Mouse (Mus musculus) ES-Bruce4 (cell line): ENCODE results near the gene Cxcr1. TPM values are rescaled to one million over a fixed set of nuclear protein-coding genes. Genes with fewer than 3 reads are reported as not detected.
A peak's percentile ranks its signal among the peaks of the same experiment; 100 is the strongest.

Source experiments
- H3K27ac ChIP-seq: 2 replicates; pipeline ENCODE4 v1.5.1; 2012; ENCODE audit warnings: low read length, inconsistent platforms; ENCODE audit not compliant: insufficient read depth
- H3K27me3 ChIP-seq: 2 replicates; pipeline ENCODE4 v1.6.1; 2012; ENCODE audit warnings: mild to moderate bottlenecking, low read length, inconsistent platforms; ENCODE audit not compliant: control insufficient read depth, poor library complexity, insufficient read depth, severe bottlenecking
- H3K36me3 ChIP-seq: 2 replicates; pipeline ENCODE4 v1.6.1; 2012; ENCODE audit warnings: inconsistent platforms, mild to moderate bottlenecking, low read length, moderate library complexity; ENCODE audit not compliant: control insufficient read depth, poor library complexity, insufficient read depth, severe bottlenecking
- H3K4me1 ChIP-seq: one replicate; pipeline ENCODE4 v1.8.1; 2011; ENCODE audit warnings: low read length; ENCODE audit not compliant: control insufficient read depth, insufficient read depth
- H3K4me3 ChIP-seq: 2 replicates; pipeline ENCODE4 v1.5.1; 2011; ENCODE audit warnings: low read depth, mild to moderate bottlenecking, low read length
- H3K9ac ChIP-seq: 2 replicates; pipeline ENCODE4 v1.6.1; 2012; ENCODE audit warnings: low read depth, mild to moderate bottlenecking, inconsistent platforms; ENCODE audit not compliant: poor library complexity, severe bottlenecking
- H3K9me3 ChIP-seq: replicated peaks from 2 replicates; pipeline ENCODE4 v1.6.1; 2012; ENCODE audit warnings: mild to moderate bottlenecking, low read length, inconsistent platforms; ENCODE audit not compliant: control insufficient read depth, poor library complexity, insufficient read depth, severe bottlenecking
- CTCF ChIP-seq: IDR thresholded peaks from one replicate; pipeline ENCODE4 v1.8.1; 2011; ENCODE audit warnings: low read depth, low read length
- EP300 ChIP-seq: IDR thresholded peaks from 2 replicates; pipeline ENCODE4 v1.6.1; 2011; ENCODE audit warnings: low read depth, low read length; ENCODE audit not compliant: insufficient read depth
- POLR2A ChIP-seq: IDR thresholded peaks from one replicate; pipeline ENCODE4 v1.8.1; 2011; ENCODE audit warnings: low read length; ENCODE audit not compliant: insufficient read depth
- polyA plus RNA-seq: library from polyadenylated mRNA; stranded (reverse); fragments of >200 nt; gene quantifications from 2 replicates; pipeline ENCODE4 v1.2.4, GENCODE M21; 2011; ENCODE audit warnings: low read depth; ENCODE audit not compliant: missing spikeins, insufficient read depth, insufficient read length

Cxcr1 gene
- polyA plus RNA-seq, 1 experiment: not detected

- H3K9me3 ChIP-seq: no peaks in the 10 kb centered on the region
- H3K4me1 ChIP-seq: peaks cover 3% of the 10 kb centered on the region
- TF ChIP-seq EP300 (no peak), CTCF (no peak), POLR2A (no peak)
- no peak overlapping the region for H3K27ac ChIP-seq
- H3K4me3 ChIP-seq: no peak overlapping the region
- H3K9ac ChIP-seq: peak overlapping the region; percentile 91
- no peaks in the 10 kb centered on the region for H3K36me3 ChIP-seq
- no peaks in the 10 kb centered on the region for H3K27me3 ChIP-seq
These were observed 43.2 kb upstream of the Cxcr1 start for GRCm38 (mm10) chr1:74237671-74238070.

GRCm38 (mm10) chr1:74236590-74237317, 42.3 kb upstream of the Cxcr1 start:
- Histone ChIP-seq H3K27ac (peak overlapping the region; percentile 6; the same call in 1 of the 2 replicates), H3K4me1 (peaks cover 3% of the 10 kb centered on the region), H3K9me3 (no peaks in the 10 kb centered on the region), H3K9ac (peak overlapping the region; percentile 91), H3K36me3 (no peaks in the 10 kb centered on the region), H3K4me3 (peak overlapping the region; percentile 83), H3K27me3 (no peaks in the 10 kb centered on the region)
- TF ChIP-seq CTCF (no peak), POLR2A (no peak), EP300 (no peak)

- TF ChIP-seq CTCF (no peak), POLR2A (peak; percentile 86), EP300 (0 out of 2 replicates have a peak, but pooled peaks have one; percentile 21)
- Histone ChIP-seq H3K4me1 (peaks cover 3% of the 10 kb centered on the region), H3K27me3 (no peaks in the 10 kb centered on the region), H3K27ac (peak within 1 kb of the TSS; percentile 6; the same call in 1 of the 2 replicates), H3K4me3 (peak within 1 kb of the TSS; percentile 83), H3K9ac (peak within 1 kb of the TSS; percentile 91), H3K36me3 (no peaks in the 10 kb centered on the region), H3K9me3 (no peaks in the 10 kb centered on the region)
These were observed 41.6 kb upstream of the Cxcr1 start, which contains the start of gene Arpc2 for GRCm38 (mm10) chr1:74235938-74236589. Gene Arpc2, plus strand, starts transcription at chr1:74236084.

- no peaks in the 10 kb centered on the region for H3K9me3 ChIP-seq
- TF ChIP-seq CTCF (no peak), POLR2A (no peak), EP300 (no peak)
- H3K4me3 ChIP-seq: no peak overlapping the region
These were observed 36.6 kb upstream of the Cxcr1 start for GRCm38 (mm10) chr1:74230992-74231391.

GRCm38 (mm10) chr1:74229942-74230341, 35.5 kb upstream of the Cxcr1 start:
- H3K9ac ChIP-seq: no peak overlapping the region

More at GRCm38 (mm10) chr1:74230992-74231391, 36.6 kb upstream of the Cxcr1 start:
- H3K9ac ChIP-seq: no peak overlapping the region
- H3K27ac ChIP-seq: no peak overlapping the region
- no peaks in the 10 kb centered on the region for H3K27me3 ChIP-seq
- H3K4me1 ChIP-seq: peaks cover 1% of the 10 kb centered on the region
- H3K36me3 ChIP-seq: no peaks in the 10 kb centered on the region

GRCm38 (mm10) chr1:74227317-74227716, 32.9 kb upstream of the Cxcr1 start:
- H3K9ac ChIP-seq: no peak overlapping the region
- H3K36me3 ChIP-seq: no peaks in the 10 kb centered on the region
- H3K27me3 ChIP-seq: no peaks in the 10 kb centered on the region
- no peaks in the 10 kb centered on the region for H3K4me1 ChIP-seq
- H3K27ac ChIP-seq: no peak overlapping the region
- H3K9me3 ChIP-seq: no peaks in the 10 kb centered on the region
- TF ChIP-seq POLR2A: no peak
- TF ChIP-seq CTCF: no peak
- no peak for TF ChIP-seq EP300
- H3K4me3 ChIP-seq: no peak overlapping the region

More at GRCm38 (mm10) chr1:74229942-74230341, 35.5 kb upstream of the Cxcr1 start:
- no peaks in the 10 kb centered on the region for H3K36me3 ChIP-seq
- TF ChIP-seq POLR2A (no peak), EP300 (no peak), CTCF (no peak)
- no peak overlapping the region for H3K4me3 ChIP-seq
- H3K27ac ChIP-seq: no peak overlapping the region
- no peaks in the 10 kb centered on the region for H3K9me3 ChIP-seq
- no peaks in the 10 kb centered on the region for H3K4me1 ChIP-seq
- H3K27me3 ChIP-seq: no peaks in the 10 kb centered on the region
